Mouse (Mus musculus): Measurements from ENCODE around the gene Ooep. TPM values are rescaled to one million over a fixed set of nuclear protein-coding genes. Genes with fewer than 3 reads are reported as not detected.

Gene Ooep
- 0.19 and 0.28 TPM in 2 replicates for polyA plus RNA-seq (2012; rRNA removed)

DNA sequence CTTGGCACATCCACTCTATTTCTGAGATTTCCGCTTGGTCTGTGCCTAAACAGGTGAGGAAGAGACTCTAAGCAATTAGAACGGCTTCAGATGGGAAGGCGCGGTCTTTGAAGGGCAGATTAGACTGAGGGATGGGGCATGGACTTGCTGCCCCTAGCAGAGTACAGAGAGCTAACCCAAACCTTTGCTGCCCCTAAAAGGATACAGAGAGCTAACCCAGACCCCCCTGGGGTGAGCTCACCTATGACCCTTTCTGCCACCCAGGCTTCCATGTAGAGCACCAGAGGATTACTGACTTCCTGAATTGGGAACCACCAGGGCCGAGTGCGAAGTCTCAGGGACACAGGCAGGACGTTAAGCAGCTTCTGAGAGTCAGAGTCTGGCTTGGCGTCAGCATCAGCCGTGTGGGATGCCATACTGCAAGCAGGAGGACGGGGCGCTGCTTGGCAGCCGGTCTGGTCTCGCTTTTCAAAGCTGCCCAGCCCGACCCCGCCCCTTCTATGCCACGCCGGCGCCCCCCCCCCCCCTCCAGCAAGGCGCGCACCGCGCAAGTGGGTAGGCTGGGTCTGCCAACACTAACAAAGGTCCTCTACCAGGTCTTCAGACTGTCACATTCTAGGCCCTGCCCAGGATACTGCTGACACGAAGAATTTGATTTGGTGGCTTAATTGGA, at the start of gene Ooep:
TSS of gene Ooep (minus strand) at position 613 of the 673 bp plus-strand sequence.

GRCm38 (mm10) chr9:78395630-78396351, 17.3 kb upstream of the Ooep start, which contains the start of gene Ddx43:
TSS of gene Ddx43 (plus strand) at chr9:78395777.

GRCm38 (mm10) chr9:78367959-78368358, 10.6 kb downstream of the Ooep start, which contains the start of gene Dppa5a:
TSS of gene Dppa5a (minus strand) at chr9:78368177.

DNA sequence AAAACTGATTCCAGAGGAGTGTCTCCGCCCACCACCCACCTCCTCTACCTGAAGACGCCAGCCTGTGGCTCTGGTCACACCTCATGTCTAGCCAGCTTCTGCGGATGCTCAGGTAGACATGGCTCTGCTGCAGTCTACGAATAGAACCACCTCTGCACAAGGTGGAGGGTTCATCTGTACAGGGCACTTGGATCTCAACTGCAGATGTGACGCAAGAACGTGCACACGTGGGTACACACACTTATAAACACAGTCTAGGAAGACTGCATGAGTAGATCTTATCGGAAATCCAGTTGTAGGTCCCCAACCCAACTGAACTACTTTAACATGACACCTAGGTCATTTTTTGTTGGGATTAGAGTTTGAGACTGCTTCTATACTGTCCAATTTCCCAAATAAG, 22.9 kb downstream of the Ooep start, which contains the start of gene Gsta2:
TSS of gene Gsta2 (minus strand) at position 178 of the 400 bp plus-strand sequence.

GRCm38 (mm10) chr9:78327289-78327688, 51.2 kb downstream of the Ooep start, which contains the start of gene Omt2b:
TSS of gene Omt2b (plus strand) at chr9:78327589.

Other genes with a start within 250 kb of the Ooep start
- gene Gsta4, start 196.0 kb downstream of the Ooep start, polyA plus RNA-seq (2012; rRNA removed), result 7.5 and 10.2 TPM in 2 replicates
- gene Gsta1, start 148.1 kb downstream of the Ooep start, polyA plus RNA-seq (2012; rRNA removed), result 3.2 and 3.5 TPM in 2 replicates
- 0.16 and 0.87 TPM in 2 replicates for gene Gm3776, start 121.6 kb downstream of the Ooep start, polyA plus RNA-seq (2012; rRNA removed)
- gene Gm10639, start 88.8 kb downstream of the Ooep start, polyA plus RNA-seq (2012; rRNA removed), result not detected in 2 replicates
- not detected in 2 replicates for gene Omt2a, start 63.9 kb downstream of the Ooep start, polyA plus RNA-seq (2012; rRNA removed)
- not detected in 2 replicates for gene Omt2b, start 51.1 kb downstream of the Ooep start, polyA plus RNA-seq (2012; rRNA removed)
- 0.28 TPM in 1 of 2 replicates, not detected in the other for gene Gsta2, start 22.9 kb downstream of the Ooep start, polyA plus RNA-seq (2012; rRNA removed)
- gene Dppa5a, start 10.5 kb downstream of the Ooep start, polyA plus RNA-seq (2012; rRNA removed), result not detected in 2 replicates
- 0.30 and 0.41 TPM in 2 replicates for gene Ddx43, start 17.1 kb upstream of the Ooep start, polyA plus RNA-seq (2012; rRNA removed)
- gene Cgas, start 64.5 kb upstream of the Ooep start, polyA plus RNA-seq (2012; rRNA removed), result 0.86 and 1.0 TPM in 2 replicates
- 10.2 and 11.1 TPM in 2 replicates for gene Mto1, start 69.5 kb upstream of the Ooep start, polyA plus RNA-seq (2012; rRNA removed)
- not detected in 2 replicates for gene Gm17324, start 70.1 kb upstream of the Ooep start, polyA plus RNA-seq (2012; rRNA removed)
- gene Eef1a1, start 110.4 kb upstream of the Ooep start, polyA plus RNA-seq (2012; rRNA removed), result 2,114 and 2,981 TPM in 2 replicates
- gene Slc17a5, start 209.3 kb upstream of the Ooep start, polyA plus RNA-seq (2012; rRNA removed), result 13.1 and 17.2 TPM in 2 replicates
- 2.3 and 5.0 TPM in 2 replicates for gene Cd109, start 236.8 kb upstream of the Ooep start, polyA plus RNA-seq (2012; rRNA removed)

All from colon, adult 2 months (tissue).